Mouse (Mus musculus): ENCODE measurements around the gene Pramef25.
"Not testable (repeated sequence)": the region's sequence is repeated elsewhere in the genome, so short reads cannot be mapped to it uniquely, and the experiment has no call there.

Pramef25 gene

DNA sequence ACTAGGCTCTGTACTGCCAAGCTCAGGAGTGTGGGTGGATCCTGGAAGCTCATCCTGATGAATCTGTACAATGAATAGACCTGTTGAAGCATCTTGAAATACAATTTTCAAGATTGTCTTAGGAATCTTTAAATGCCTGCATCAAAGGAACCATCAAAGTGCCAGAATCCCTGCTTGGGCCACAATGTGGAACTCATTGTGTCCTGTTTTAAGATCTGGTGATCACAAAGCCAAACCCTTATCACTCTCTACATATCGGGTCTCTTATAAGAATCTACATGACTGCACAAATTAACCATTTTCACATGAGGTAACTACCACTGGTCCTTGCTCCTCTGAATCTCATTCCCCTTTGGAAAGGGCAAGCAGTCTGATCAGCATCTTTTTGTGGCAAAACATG is at the start of gene Pramef25:
Pramef25 (minus strand) TSS at position 101 of the 400 bp plus-strand sequence.
- not testable (repeated sequence) for H3K36me3 ChIP-seq (ENCODE audit: control insufficient read depth, insufficient read depth, low read length, poor library complexity, severe bottlenecking); H3K27me3 ChIP-seq (ENCODE audit: control insufficient read depth, insufficient read depth, low read length, poor library complexity, severe bottlenecking); DNase-seq (ENCODE audit: low read depth, low spot score)

DNA sequence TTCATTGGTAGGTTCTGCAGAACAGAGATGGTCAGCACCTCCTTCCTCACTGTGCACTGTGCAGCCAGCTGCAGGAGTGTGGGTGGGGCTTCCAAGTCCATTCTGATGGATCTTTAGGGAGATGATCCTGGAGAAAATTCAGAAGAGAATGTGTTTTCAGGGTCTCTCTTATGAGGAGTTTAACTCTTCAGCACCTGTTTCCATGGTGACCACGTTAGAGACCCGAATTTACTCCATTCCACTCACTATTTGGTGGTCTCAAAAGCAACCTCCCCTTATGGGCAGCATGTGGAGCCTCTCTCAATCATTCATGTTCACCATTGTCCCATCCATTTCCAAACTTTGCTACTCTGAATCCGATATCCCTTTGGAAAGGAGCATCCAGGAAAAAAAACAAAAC is 43.5 kb upstream of the Pramef25 start, which contains the start of gene Pramef17:
Pramef17 (minus strand) TSS at position 101 of the 400 bp plus-strand sequence.
- H3K36me3 ChIP-seq (ENCODE audit: control insufficient read depth, insufficient read depth, low read length, poor library complexity, severe bottlenecking); H3K27me3 ChIP-seq (ENCODE audit: control insufficient read depth, insufficient read depth, low read length, poor library complexity, severe bottlenecking); DNase-seq (ENCODE audit: low read depth, low spot score): not testable (repeated sequence)

DNA sequence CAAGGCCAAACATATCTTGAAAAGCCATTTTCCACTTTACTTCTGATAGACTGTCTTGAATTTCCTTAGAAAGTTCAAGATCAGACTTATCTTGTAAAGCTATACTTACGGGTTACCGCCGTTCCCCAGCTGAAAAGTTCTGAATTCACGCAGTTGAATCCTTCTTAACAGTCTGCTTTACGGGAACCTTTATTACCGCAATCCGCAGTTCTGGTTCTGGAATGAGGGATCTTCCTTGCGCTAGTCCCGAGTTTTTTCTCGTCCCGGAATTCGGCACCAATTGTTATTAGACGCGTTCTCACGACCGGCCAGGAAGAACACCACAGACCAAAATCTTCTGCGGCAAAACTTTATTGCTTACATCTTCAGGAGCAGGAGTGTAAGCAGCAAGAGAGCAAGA is 37.3 kb upstream of the Pramef25 start:
- DNase-seq (ENCODE audit: low read depth, low spot score); H3K27me3 ChIP-seq (ENCODE audit: control insufficient read depth, insufficient read depth, low read length, poor library complexity, severe bottlenecking); H3K36me3 ChIP-seq (ENCODE audit: control insufficient read depth, insufficient read depth, low read length, poor library complexity, severe bottlenecking): not testable (repeated sequence)

DNA sequence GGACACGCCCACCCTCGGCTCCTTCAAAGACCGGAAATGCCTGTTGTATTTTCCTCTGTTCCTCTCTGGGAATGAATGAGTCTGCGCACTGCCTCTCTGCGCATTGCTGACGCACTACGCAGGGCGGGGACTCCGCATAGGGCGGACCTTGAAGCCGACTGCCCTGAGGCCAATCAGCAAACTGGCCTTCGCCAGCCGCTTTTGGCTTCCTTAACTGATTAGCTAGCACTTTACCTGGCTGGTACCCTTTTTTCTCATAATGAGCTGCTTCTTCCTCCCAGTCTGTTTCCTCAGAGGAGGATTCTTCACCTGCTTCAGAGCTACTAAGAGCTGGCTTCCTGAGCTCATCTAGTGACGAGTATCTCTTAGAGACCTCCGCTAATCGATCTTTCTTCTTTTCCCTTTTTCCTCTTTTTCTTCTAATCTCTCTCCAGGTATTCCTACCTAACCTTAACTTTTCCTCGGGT is 36.7 kb upstream of the Pramef25 start:
- H3K36me3 ChIP-seq (ENCODE audit: control insufficient read depth, insufficient read depth, low read length, poor library complexity, severe bottlenecking); DNase-seq (ENCODE audit: low read depth, low spot score); H3K27me3 ChIP-seq (ENCODE audit: control insufficient read depth, insufficient read depth, low read length, poor library complexity, severe bottlenecking): not testable (repeated sequence)

DNA sequence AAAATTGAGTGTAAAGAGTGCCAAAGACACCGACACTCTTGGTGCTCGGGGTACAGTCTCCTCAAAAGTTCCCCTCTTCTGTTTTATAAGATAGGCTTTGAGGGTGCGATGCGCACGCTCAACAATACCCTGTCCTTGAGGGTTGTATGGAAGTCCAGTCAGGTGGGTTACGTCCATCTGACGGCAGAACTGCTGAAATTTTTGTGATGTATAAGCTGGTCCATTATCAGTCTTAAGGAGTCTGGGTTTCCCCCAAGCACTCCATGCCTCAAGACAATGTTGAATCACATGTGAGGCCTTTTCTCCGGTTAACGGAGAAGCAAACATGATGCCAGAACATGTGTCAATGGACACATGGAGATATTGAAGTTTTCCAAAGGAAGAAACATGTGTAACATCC is 34.9 kb upstream of the Pramef25 start:
- not testable (repeated sequence) for DNase-seq (ENCODE audit: low read depth, low spot score); H3K27me3 ChIP-seq (ENCODE audit: control insufficient read depth, insufficient read depth, low read length, poor library complexity, severe bottlenecking); H3K36me3 ChIP-seq (ENCODE audit: control insufficient read depth, insufficient read depth, low read length, poor library complexity, severe bottlenecking)

DNA sequence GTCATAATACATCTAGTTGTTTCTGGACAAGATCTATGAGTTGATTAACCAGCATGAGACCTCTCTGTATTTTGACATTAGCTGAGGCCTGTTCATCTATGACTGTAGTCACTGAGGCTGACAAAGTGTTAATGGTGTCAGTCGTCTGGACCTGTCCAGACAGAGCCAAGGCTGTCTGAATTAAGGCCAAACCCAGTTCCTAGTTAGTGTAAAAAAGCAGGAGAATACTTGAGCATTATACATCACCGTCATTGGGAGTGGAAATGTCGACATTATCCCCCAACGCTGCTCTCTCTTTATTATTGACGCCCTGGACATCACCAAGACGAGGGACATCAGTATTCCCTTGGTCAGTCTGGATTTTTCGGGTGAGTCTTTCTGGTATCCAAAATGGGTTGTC is 34.3 kb upstream of the Pramef25 start:
- DNase-seq (ENCODE audit: low read depth, low spot score); H3K27me3 ChIP-seq (ENCODE audit: control insufficient read depth, insufficient read depth, low read length, poor library complexity, severe bottlenecking); H3K36me3 ChIP-seq (ENCODE audit: control insufficient read depth, insufficient read depth, low read length, poor library complexity, severe bottlenecking): not testable (repeated sequence)

DNA sequence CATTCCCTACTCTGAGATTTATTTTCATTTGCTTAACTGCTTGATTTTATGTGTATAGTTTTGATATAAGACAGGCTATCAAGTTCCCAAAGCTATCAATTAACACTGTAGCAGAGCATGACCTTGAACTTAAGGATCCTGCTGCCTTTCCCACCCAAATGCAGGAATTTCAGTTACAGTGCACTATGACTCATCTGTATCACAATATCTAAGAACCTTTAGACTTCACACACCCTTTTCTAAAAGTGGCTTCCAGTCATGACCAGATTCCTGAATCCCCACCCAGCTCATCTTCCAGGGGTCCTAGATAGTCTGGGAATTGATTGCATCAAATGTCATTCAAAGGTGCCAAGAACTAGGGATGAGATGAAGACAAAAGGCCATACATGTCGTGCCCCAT is 32.6 kb upstream of the Pramef25 start:
- DNase-seq (ENCODE audit: low read depth, low spot score); H3K27me3 ChIP-seq (ENCODE audit: control insufficient read depth, insufficient read depth, low read length, poor library complexity, severe bottlenecking); H3K36me3 ChIP-seq (ENCODE audit: control insufficient read depth, insufficient read depth, low read length, poor library complexity, severe bottlenecking): not testable (repeated sequence)

DNA sequence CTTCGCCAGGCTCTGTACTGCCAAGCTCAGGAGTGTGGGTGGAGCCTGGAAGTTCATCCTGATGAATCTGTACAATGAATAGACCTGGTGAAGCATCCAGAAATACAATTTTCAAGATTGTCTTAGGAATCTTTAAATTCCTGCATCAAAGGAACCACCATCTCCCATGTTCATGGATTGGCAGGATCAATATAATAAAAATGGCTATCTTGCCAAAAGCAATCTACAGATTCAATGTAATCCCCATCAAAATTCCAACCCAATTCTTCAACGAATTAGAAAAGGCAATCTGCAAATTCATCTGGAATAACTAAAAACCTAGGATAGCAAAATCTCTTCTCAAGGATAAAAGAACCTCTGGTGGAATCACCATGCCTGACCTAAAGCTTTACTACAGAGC is 16.0 kb upstream of the Pramef25 start, which contains the start of gene Gm13101:
Gm13101 (minus strand) TSS at position 101 of the 400 bp plus-strand sequence.
- not testable (repeated sequence) for H3K27me3 ChIP-seq (ENCODE audit: control insufficient read depth, insufficient read depth, low read length, poor library complexity, severe bottlenecking); H3K36me3 ChIP-seq (ENCODE audit: control insufficient read depth, insufficient read depth, low read length, poor library complexity, severe bottlenecking)

DNA sequence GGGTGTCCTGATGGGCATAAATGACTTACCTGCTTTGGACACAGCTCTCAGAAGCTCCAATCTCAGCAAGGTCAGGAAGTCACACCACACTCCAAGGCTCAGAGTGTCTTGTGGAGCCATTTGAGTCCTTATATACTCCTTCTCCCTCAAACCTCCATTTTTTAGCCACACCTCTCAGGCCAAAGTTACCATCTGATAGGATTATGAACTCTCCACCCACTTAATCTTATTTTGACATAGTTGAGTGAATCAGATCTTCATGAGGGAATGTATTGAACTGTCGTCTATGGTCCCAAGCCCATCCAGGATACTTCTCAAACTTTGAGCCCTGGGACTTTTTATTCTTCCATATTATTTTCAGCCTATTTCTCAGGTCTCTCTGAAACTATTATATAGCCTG is 50.5 kb downstream of the Pramef25 start, which contains the start of gene Pramef6:
Pramef6 (minus strand) TSS at position 101 of the 400 bp plus-strand sequence.
- not testable (repeated sequence) for H3K36me3 ChIP-seq (ENCODE audit: control insufficient read depth, insufficient read depth, low read length, poor library complexity, severe bottlenecking); H3K27me3 ChIP-seq (ENCODE audit: control insufficient read depth, insufficient read depth, low read length, poor library complexity, severe bottlenecking); DNase-seq (ENCODE audit: low read depth, low spot score)

More for the DNA sequence above, 16.0 kb upstream of the Pramef25 start, which contains the start of gene Gm13101:
- not testable (repeated sequence) for DNase-seq (ENCODE audit: low read depth, low spot score)
